ENCODE assay signal across 8 mouse cellular contexts in the genomic region with DNA sequence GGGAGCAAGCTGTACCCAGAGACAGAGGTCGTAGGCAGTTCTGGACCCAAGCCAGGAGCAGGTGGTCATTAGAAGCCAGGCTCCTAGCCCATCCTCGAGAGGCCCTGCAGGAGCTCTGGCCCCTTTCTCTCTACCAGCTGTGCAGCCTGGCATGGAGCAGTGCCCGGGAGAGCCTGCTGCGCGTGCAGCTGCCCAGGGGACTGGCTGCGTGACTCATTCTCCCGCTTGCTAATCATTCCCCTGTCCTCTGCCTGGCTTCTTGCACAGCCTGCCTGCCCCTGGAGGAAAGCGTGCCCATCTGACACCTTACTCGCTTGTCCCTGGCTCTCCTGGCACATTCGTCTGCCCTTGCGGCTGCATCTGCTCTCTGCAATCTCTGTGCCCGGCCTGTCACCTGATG. TPM values are rescaled to one million over a fixed set of nuclear protein-coding genes. Genes with fewer than 3 reads are reported as not detected.
DNase-seq lines count a peak whose midpoint lies in the region; TF ChIP-seq lines count a peak whose summit lies in the region.

No protein-coding gene starts in this region.

- TF ChIP-seq CTCF in cerebellum, adult 2 months (IDR thresholded peaks at IDR 0.05; ENCODE audit: borderline replicate concordance, insufficient read depth, low read depth, low read length) = no peak

- no peak overlapping the region for H3K4me3 ChIP-seq in cerebellum, adult 2 months (replicated peaks; ENCODE audit: insufficient read depth, low read depth, low read length)

- H3K27ac ChIP-seq in cerebellum, adult 2 months (ENCODE audit: insufficient read depth, low read length) = peak overlapping the region; percentile 44

- TF ChIP-seq POLR2A in cerebellum, adult 2 months (IDR thresholded peaks at IDR 0.05; ENCODE audit: borderline replicate concordance, insufficient read depth, low read length) = no peak; the same call in 1 of the 2 replicates

- H3K27me3 ChIP-seq in cerebellum, adult 2 months (ENCODE audit: control insufficient read depth, insufficient read depth, low read length) = no peaks in the 10 kb centered on the region

- DNase-seq in heart, adult 18-20 months = peak; percentile 7 to 13
- no peak for DNase-seq in heart, postnatal 14 days
- peak; percentile 56 for DNase-seq in 3T3-L1 (ENCODE audit: low read depth, low spot score)
- DNase-seq in cerebellum, adult 2 months = peak; percentile 89 to 92
- DNase-seq in heart, postnatal 4 days = peak; percentile 26
- DNase-seq in c-Kit-positive CD71-positive TER-119-positive erythroid progenitor cells, embryonic 14.5 days (ENCODE audit: low spot score) = no peak
- DNase-seq in left cerebral cortex, postnatal 36 days (ENCODE audit: low spot score in 2 of 2) = no peak
- no peak for DNase-seq in right cerebral cortex, postnatal 36 days (ENCODE audit: low spot score in 2 of 2)

- H3K4me1 ChIP-seq in cerebellum, adult 2 months (ENCODE audit: control insufficient read depth, insufficient read depth, low read length) = peaks cover 18% of the 10 kb centered on the region

- 4% methylated on average over 12 of the region's 12 CpGs for WGBS in cerebellum, adult 2 months

- intact Hi-C loops in heart, postnatal 14 days (cut with DNase I) = no loop called here
- intact Hi-C loops in left cerebral cortex, postnatal 36 days (cut with DNase I) = loop anchor here (2.0 kb wide), 1 partner anchor 67 kb away; no protein-coding TSS in a partner anchor

RNA-seq across cellular contexts. Expression of gene Tmem209, which starts 40.2 kb away (rescaled TPM):
- total RNA-seq in heart, adult 18-20 months (2021) = 1 to 10 TPM; 8.5 to 8.6 TPM
- total RNA-seq in heart, postnatal 14 days (2021) = 1 to 10 TPM; 6.9 to 7.6 TPM
- polyA plus RNA-seq in cerebellum, adult 2 months (2012; rRNA removed) = 33.9 and 36.7 TPM in 2 replicates
- 10 to 100 TPM; 18.0 to 20.2 TPM for total RNA-seq in heart, postnatal 4 days (2021)
- 10 to 100 TPM; 19.1 to 20.7 TPM for total RNA-seq in left cerebral cortex, postnatal 36 days (2021)

RNA-seq across cellular contexts. Expression of gene Ssmem1, which starts 40.3 kb away (rescaled TPM):
- total RNA-seq in heart, adult 18-20 months (2021) = under 1 TPM in 1 of 2 experiments, not detected in 1; 0.41 TPM
- total RNA-seq in heart, postnatal 14 days (2021) = under 1 TPM in 1 of 2 experiments, not detected in 1; 0.24 TPM
- polyA plus RNA-seq in cerebellum, adult 2 months (2012; rRNA removed) = 0.08 and 0.17 TPM in 2 replicates
- total RNA-seq in heart, postnatal 4 days (2021) = under 1 TPM in 1 of 2 experiments, not detected in 1; 0.52 TPM
- total RNA-seq in left cerebral cortex, postnatal 36 days (2021) = under 1 TPM; 0.84 to 0.94 TPM

Comparison
In these comparisons a context has a peak if more than half of its experiments do, and no peak if none do; other contexts are left out.
1. DNase-seq: peak in heart, adult 18-20 months (2 of 2), 3T3-L1 (single experiment), cerebellum, adult 2 months (2 of 2) and heart, postnatal 4 days (single experiment); none in heart, postnatal 14 days (0 of 2), c-Kit-positive CD71-positive TER-119-positive erythroid progenitor cells, embryonic 14.5 days (single experiment), left cerebral cortex, postnatal 36 days (0 of 2) and right cerebral cortex, postnatal 36 days (0 of 2).